Mouse (Mus musculus): Measurements from ENCODE around the gene Tex14. TPM values are rescaled to one million over a fixed set of nuclear protein-coding genes. Genes with fewer than 3 reads are reported as not detected.

Gene Tex14
- polyA plus RNA-seq, 1 experiment = not detected

GRCm38 (mm10) chr11:87581933-87582710 is 177.3 kb downstream of the Tex14 start:
- no peak for TF ChIP-seq GATA1 (IDR thresholded peaks at IDR 0.05; ENCODE audit: low read length)

GRCm38 (mm10) chr11:87583291-87584034 is 178.6 kb downstream of the Tex14 start:
- TF ChIP-seq GATA1 (IDR thresholded peaks at IDR 0.05; ENCODE audit: low read length) = no peak

GRCm38 (mm10) chr11:87584711-87585505 is 180.0 kb downstream of the Tex14 start:
- no peak for TF ChIP-seq GATA1 (IDR thresholded peaks at IDR 0.05; ENCODE audit: low read length)

GRCm38 (mm10) chr11:87587211-87587874 is 182.5 kb downstream of the Tex14 start:
- TF ChIP-seq GATA1 (IDR thresholded peaks at IDR 0.05; ENCODE audit: low read length) = no peak

GRCm38 (mm10) chr11:87589605-87590004 is 184.7 kb downstream of the Tex14 start:
- TF ChIP-seq GATA1 (IDR thresholded peaks at IDR 0.05; ENCODE audit: low read length) = no peak

GRCm38 (mm10) chr11:87590841-87591525 is 186.1 kb downstream of the Tex14 start:
- TF ChIP-seq GATA1 (IDR thresholded peaks at IDR 0.05; ENCODE audit: low read length) = no peak

- TF ChIP-seq GATA1 (IDR thresholded peaks at IDR 0.05; ENCODE audit: low read length) = no peak
Observed at GRCm38 (mm10) chr11:87591526-87592353, 186.9 kb downstream of the Tex14 start, which contains the start of gene Mtmr4. Gene Mtmr4 (plus strand): TSS chr11:87592162.

GRCm38 (mm10) chr11:87592354-87592695 is 187.5 kb downstream of the Tex14 start:
- TF ChIP-seq GATA1 (IDR thresholded peaks at IDR 0.05; ENCODE audit: low read length) = no peak

GRCm38 (mm10) chr11:87592713-87593598 is 188.1 kb downstream of the Tex14 start:
- TF ChIP-seq GATA1 (IDR thresholded peaks at IDR 0.05; ENCODE audit: low read length) = no peak

- TF ChIP-seq GATA1 (IDR thresholded peaks at IDR 0.05; ENCODE audit: low read length) = no peak
Observed at GRCm38 (mm10) chr11:87595327-87595841, 190.5 kb downstream of the Tex14 start.

GRCm38 (mm10) chr11:87595976-87596375 is 191.1 kb downstream of the Tex14 start:
- no peak for TF ChIP-seq GATA1 (IDR thresholded peaks at IDR 0.05; ENCODE audit: low read length)

GRCm38 (mm10) chr11:87596492-87596891 is 191.6 kb downstream of the Tex14 start:
- no peak for TF ChIP-seq GATA1 (IDR thresholded peaks at IDR 0.05; ENCODE audit: low read length)

GRCm38 (mm10) chr11:87597061-87597460 is 192.2 kb downstream of the Tex14 start:
- no peak for TF ChIP-seq GATA1 (IDR thresholded peaks at IDR 0.05; ENCODE audit: low read length)

All from G1E-ER4 (cell line).